16 mouse cellular contexts compared by ENCODE assay signal in the genomic region with DNA sequence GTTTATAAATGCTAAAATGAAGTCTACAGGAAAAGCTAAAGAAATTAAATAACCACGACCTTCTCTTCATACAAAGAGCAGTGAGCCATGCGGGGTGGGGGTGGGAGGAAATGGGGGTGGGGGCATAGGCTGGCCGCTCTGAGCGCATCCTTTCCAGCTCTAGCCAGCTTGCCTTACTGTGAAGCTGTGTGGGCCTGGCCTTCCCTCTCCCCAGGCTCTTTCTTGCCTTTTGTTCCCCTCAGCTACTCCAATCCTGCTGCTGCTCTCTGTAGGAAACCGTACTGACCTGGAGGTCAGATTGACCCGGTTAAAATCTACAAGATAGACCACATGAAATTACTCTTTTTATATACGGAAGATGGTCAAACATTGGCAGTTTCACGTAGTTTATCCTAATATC.
DNase-seq lines count a peak whose midpoint lies in the region; ATAC-seq and TF ChIP-seq lines count a peak whose summit lies in the region.
"Had no signal": no experiment of that assay in that cellular context is flagged by ENCODE, and none has a peak within 500 bp of the region (broad histone marks: within the 10 kb centered on the region; RNA-seq: fewer than 3 reads in every experiment).

No protein-coding gene starts in this region.

- H3K27ac ChIP-seq in hindbrain, embryonic 10.5 days = peak overlapping the region; percentile 37
- no peak overlapping the region for H3K27ac ChIP-seq in hindbrain, embryonic 12.5 days
- no peak overlapping the region for H3K27ac ChIP-seq in stomach, embryonic 14.5 days (ENCODE audit: low read length)
- H3K27ac ChIP-seq in stomach, postnatal 0 days (replicated peaks) = no peak overlapping the region
- H3K27ac ChIP-seq in midbrain, embryonic 15.5 days = no peak overlapping the region
- H3K27ac ChIP-seq: liver, embryonic 13.5 days had no signal

- H3K9ac ChIP-seq in hindbrain, embryonic 12.5 days = no peak overlapping the region
- H3K9ac ChIP-seq in stomach, embryonic 14.5 days (replicated peaks; ENCODE audit: low read depth, low read length) = no peak overlapping the region
- H3K9ac ChIP-seq in stomach, postnatal 0 days (ENCODE audit: low read length) = no peak overlapping the region
- no peak overlapping the region for H3K9ac ChIP-seq in midbrain, embryonic 15.5 days
- H3K9ac ChIP-seq: liver, embryonic 13.5 days had no signal

- ATAC-seq in hindbrain, embryonic 12.5 days (ENCODE audit: low FRiP score) = no peak
- ATAC-seq in stomach, embryonic 14.5 days (ENCODE audit: insufficient number of reproducible peaks, insufficient read depth, low FRiP score, low read depth) = 0 out of 2 replicates have a peak, but pooled peaks have one; percentile 29
- no peak for ATAC-seq in stomach, postnatal 0 days (ENCODE audit: low FRiP score, low TSS enrichment)
- peak; percentile 34 for ATAC-seq in midbrain, embryonic 15.5 days (replicated peaks)
- ATAC-seq in activated CD4-positive, CD25-positive, alpha-beta regulatory T cell, adult 4 months = no peak
- ATAC-seq: CD4-positive, CD25-positive, alpha-beta regulatory T cell, adult 4 months had no signal

- no peak overlapping the region for H3K4me2 ChIP-seq in hindbrain, embryonic 12.5 days (replicated peaks)
- no peak overlapping the region for H3K4me2 ChIP-seq in stomach, embryonic 14.5 days (replicated peaks; ENCODE audit: low read depth, low read length)
- no peak overlapping the region for H3K4me2 ChIP-seq in stomach, postnatal 0 days (replicated peaks; ENCODE audit: low read depth)
- no peak overlapping the region for H3K4me2 ChIP-seq in midbrain, embryonic 15.5 days
- H3K4me2 ChIP-seq: liver, embryonic 13.5 days had no signal

- peak; percentile 41 for DNase-seq in hindbrain, embryonic 10.5 days (ENCODE audit: low spot score)
- DNase-seq in stomach, postnatal 0 days (ENCODE audit: low spot score) = no peak
- DNase-seq in embryo, embryonic 11 days = peak; percentile 40
- no peak for DNase-seq in heart, adult 11 months
- DNase-seq: adrenal gland, postnatal 36 days; cerebellum, adult 11 months; heart, postnatal 36 days; kidney, adult 18-20 months; liver, embryonic 13.5 days; lung, postnatal 4 days had no signal

- no peak for TF ChIP-seq EP300 in stomach, postnatal 0 days (optimal IDR thresholded peaks at IDR 0.05)

- no peak for TF ChIP-seq CTCF in stomach, postnatal 0 days (IDR thresholded peaks at IDR 0.05; ENCODE audit: low read depth)

- H3K27me3 ChIP-seq in hindbrain, embryonic 10.5 days (ENCODE audit: insufficient read depth, poor library complexity, severe bottlenecking) = peaks cover 63% of the 10 kb centered on the region
- peaks cover 40% of the 10 kb centered on the region for H3K27me3 ChIP-seq in hindbrain, embryonic 12.5 days
- no peaks in the 10 kb centered on the region for H3K27me3 ChIP-seq in stomach, embryonic 14.5 days (ENCODE audit: control insufficient read depth, insufficient read depth, low read length)
- H3K27me3 ChIP-seq in stomach, postnatal 0 days (ENCODE audit: control insufficient read depth, insufficient read depth, low read length) = no peaks in the 10 kb centered on the region
- H3K27me3 ChIP-seq in midbrain, embryonic 15.5 days (replicated peaks) = peaks cover 14% of the 10 kb centered on the region
- H3K27me3 ChIP-seq: liver, embryonic 13.5 days had no signal

- WGBS in hindbrain, embryonic 10.5 days = 10% methylated on average over 8 of the region's 8 CpGs
- WGBS in hindbrain, embryonic 12.5 days = 5% methylated on average over 8 of the region's 8 CpGs
- 24% methylated on average over 8 of the region's 8 CpGs for WGBS in stomach, embryonic 14.5 days
- 45% methylated on average over 8 of the region's 8 CpGs for WGBS in stomach, postnatal 0 days
- 11% methylated on average over 8 of the region's 8 CpGs for WGBS in midbrain, embryonic 15.5 days

- H3K4me3 ChIP-seq in hindbrain, embryonic 10.5 days = no peak overlapping the region
- H3K4me3 ChIP-seq in hindbrain, embryonic 12.5 days = no peak overlapping the region
- H3K4me3 ChIP-seq in stomach, embryonic 14.5 days (ENCODE audit: low read depth, low read length) = no peak overlapping the region
- H3K4me3 ChIP-seq in stomach, postnatal 0 days (ENCODE audit: low read depth, low read length) = no peak overlapping the region
- H3K4me3 ChIP-seq in midbrain, embryonic 15.5 days = no peak overlapping the region
- H3K4me3 ChIP-seq: liver, embryonic 13.5 days; myocyte had no signal

- H3K36me3 ChIP-seq in hindbrain, embryonic 10.5 days = 0 out of 2 replicates have a peak, but pooled peaks cover 3% of the 10 kb centered on the region
- H3K36me3 ChIP-seq in hindbrain, embryonic 12.5 days = no peaks in the 10 kb centered on the region
- no peaks in the 10 kb centered on the region for H3K36me3 ChIP-seq in stomach, embryonic 14.5 days (ENCODE audit: control insufficient read depth, insufficient read depth, low read length)
- H3K36me3 ChIP-seq in stomach, postnatal 0 days (ENCODE audit: control insufficient read depth, insufficient read depth, low read length) = no peaks in the 10 kb centered on the region
- no peaks in the 10 kb centered on the region for H3K36me3 ChIP-seq in midbrain, embryonic 15.5 days (replicated peaks)
- H3K36me3 ChIP-seq: liver, embryonic 13.5 days had no signal

- H3K4me1 ChIP-seq in hindbrain, embryonic 10.5 days (replicated peaks) = peaks cover 55% of the 10 kb centered on the region
- H3K4me1 ChIP-seq in hindbrain, embryonic 12.5 days = peaks cover 38% of the 10 kb centered on the region
- no peaks in the 10 kb centered on the region for H3K4me1 ChIP-seq in stomach, embryonic 14.5 days (ENCODE audit: control insufficient read depth, insufficient read depth, low read length)
- no peaks in the 10 kb centered on the region; the same call in 1 of the 2 replicates for H3K4me1 ChIP-seq in stomach, postnatal 0 days (replicated peaks; ENCODE audit: control insufficient read depth, insufficient read depth)
- peaks cover 25% of the 10 kb centered on the region for H3K4me1 ChIP-seq in midbrain, embryonic 15.5 days

- peaks cover 15% of the 10 kb centered on the region for H3K9me3 ChIP-seq in hindbrain, embryonic 10.5 days
- peaks cover 5% of the 10 kb centered on the region for H3K9me3 ChIP-seq in hindbrain, embryonic 12.5 days (replicated peaks)
- H3K9me3 ChIP-seq in stomach, embryonic 14.5 days (ENCODE audit: control insufficient read depth, low read depth, low read length) = peaks cover 4% of the 10 kb centered on the region; the same call in 1 of the 2 replicates
- H3K9me3 ChIP-seq in stomach, postnatal 0 days (ENCODE audit: control insufficient read depth, low read length) = 0 out of 2 replicates have a peak, but pooled peaks cover 2% of the 10 kb centered on the region
- peaks cover 2% of the 10 kb centered on the region; the same call in 1 of the 2 replicates for H3K9me3 ChIP-seq in midbrain, embryonic 15.5 days

Comparison
In these comparisons a context has a peak if more than half of its experiments do, and no peak if none do; other contexts are left out.
1. ATAC-seq: peak in stomach, embryonic 14.5 days (single experiment) and midbrain, embryonic 15.5 days (single experiment); none in hindbrain, embryonic 12.5 days (single experiment), stomach, postnatal 0 days (single experiment) and activated CD4-positive, CD25-positive, alpha-beta regulatory T cell, adult 4 months (single experiment).
2. DNase-seq: peak in hindbrain, embryonic 10.5 days (single experiment) and embryo, embryonic 11 days (single experiment); none in stomach, postnatal 0 days (single experiment) and heart, adult 11 months (single experiment).